Mouse (Mus musculus) MEL (cell line): ENCODE results near the gene Farp1. TPM values are rescaled to one million over a fixed set of nuclear protein-coding genes. Genes with fewer than 3 reads are reported as not detected.

Experiments used
- DNase-seq: peaks from one replicate; pipeline ENCODE4 v3.0.0; 2011; ENCODE audit warnings: low read depth, low spot score
- H3K27ac ChIP-seq: 2 replicates; pipeline ENCODE4 v1.5.1; 2012; ENCODE audit warnings: low read depth, mild to moderate bottlenecking, control low read depth, low read length, moderate library complexity; ENCODE audit not compliant: control insufficient read depth
- H3K27me3 ChIP-seq, 2 experiments: fragments of 150-350 bp in 1 of 2; sonication (generic) in 1 of 2; 2 replicates each; pipeline ENCODE4 v1.6.1; 2012; ENCODE audit warnings: low read length in 2 of 2, mild to moderate bottlenecking in 2 of 2, improper control_type of control experiment in 1 of 2, moderate library complexity in 1 of 2; ENCODE audit not compliant: insufficient read depth in 2 of 2, control insufficient read depth in 1 of 2
- H3K36me3 ChIP-seq, 2 experiments: 2 replicates each; pipeline ENCODE4 v1.6.1; 2012 to 2014; ENCODE audit warnings: low read length in 2 of 2, improper control_type of control experiment in 1 of 2, inconsistent platforms in 1 of 2, mild to moderate bottlenecking in 1 of 2; ENCODE audit not compliant: insufficient read depth in 2 of 2, control insufficient read depth in 1 of 2
- H3K4me1 ChIP-seq, 2 experiments: fragments of 150-350 bp in 1 of 2; sonication (generic) in 1 of 2; 2 replicates each; pipeline ENCODE4 v1.6.1; 2012; ENCODE audit warnings: low read length in 2 of 2, improper control_type of control experiment in 1 of 2, mild to moderate bottlenecking in 1 of 2; ENCODE audit not compliant: insufficient read depth in 2 of 2, control insufficient read depth in 1 of 2
- H3K4me3 ChIP-seq, 2 experiments: fragments of 150-350 bp in 1 of 2; sonication (generic) in 1 of 2; 2 replicates each; pipeline ENCODE4 v1.5.1; 2012; ENCODE audit warnings: low read depth in 2 of 2, low read length in 2 of 2, mild to moderate bottlenecking in 2 of 2, moderate library complexity in 2 of 2, control low read depth in 1 of 2, improper control_type of control experiment in 1 of 2; ENCODE audit not compliant: control insufficient read depth in 1 of 2, insufficient read depth in 1 of 2
- H3K79me2 ChIP-seq: 2 replicates; pipeline ENCODE4 v1.6.1; 2012; ENCODE audit warnings: mild to moderate bottlenecking, low read length, moderate library complexity; ENCODE audit not compliant: control insufficient read depth, poor library complexity, insufficient read depth
- H3K9ac ChIP-seq: 2 replicates; pipeline ENCODE4 v1.6.1; 2012; ENCODE audit warnings: low read depth, mild to moderate bottlenecking, control low read depth, low read length, moderate library complexity; ENCODE audit not compliant: control insufficient read depth, poor library complexity, severe bottlenecking
- H3K9me3 ChIP-seq: fragments of 150-350 bp; sonication (generic); replicated peaks from 2 replicates; pipeline ENCODE4 v1.6.1; 2012; ENCODE audit warnings: mild to moderate bottlenecking, low read length, improper control_type of control experiment, moderate library complexity; ENCODE audit not compliant: insufficient read depth
- BHLHE40 ChIP-seq: IDR thresholded peaks from 2 replicates; pipeline ENCODE4 v1.6.1; 2012; ENCODE audit warnings: low read depth, mild to moderate bottlenecking, inconsistent platforms, low read length, improper control_type of control experiment, borderline replicate concordance
- CHD1 ChIP-seq: IDR thresholded peaks from 2 replicates; pipeline ENCODE4 v1.6.1; 2012; ENCODE audit warnings: low read depth, mild to moderate bottlenecking, inconsistent platforms, low read length, improper control_type of control experiment
- CHD2 ChIP-seq: IDR thresholded peaks from 2 replicates; pipeline ENCODE4 v1.6.1; 2011; ENCODE audit warnings: low read length, improper control_type of control experiment
- CTCF ChIP-seq, 3 experiments: IDR thresholded peaks in 2 of 3; conservative IDR thresholded peaks in 1 of 3; 2 replicates each; pipeline ENCODE4 v1.5.1; 2011 to 2012; ENCODE audit warnings: low read length in 3 of 3, low read depth in 2 of 3, mild to moderate bottlenecking in 2 of 3, improper control_type of control experiment in 1 of 3, inconsistent platforms in 1 of 3, mixed read lengths in 1 of 3, moderate library complexity in 1 of 3; ENCODE audit not compliant: control insufficient read depth in 1 of 3, insufficient read depth in 1 of 3, poor library complexity in 1 of 3, severe bottlenecking in 1 of 3
- EP300 ChIP-seq, 2 experiments: IDR thresholded peaks; 2 replicates each; pipeline ENCODE4 v1.6.1; 2011; ENCODE audit warnings: improper control_type of control experiment in 2 of 2, low read length in 2 of 2, low read depth in 1 of 2, mild to moderate bottlenecking in 1 of 2
- ETS1 ChIP-seq: IDR thresholded peaks from 2 replicates; pipeline ENCODE4 v1.6.1; 2012; ENCODE audit warnings: low read depth, mild to moderate bottlenecking, inconsistent platforms, low read length, improper control_type of control experiment, moderate library complexity
- GABPA ChIP-seq: IDR thresholded peaks from 2 replicates; pipeline ENCODE4 v1.6.1; 2012; ENCODE audit warnings: low read depth, mild to moderate bottlenecking, inconsistent platforms, low read length, improper control_type of control experiment, moderate library complexity
- GATA1 ChIP-seq: IDR thresholded peaks from 2 replicates; pipeline ENCODE4 v1.6.1; 2011; ENCODE audit warnings: low read depth, low read length, improper control_type of control experiment
- JUND ChIP-seq: IDR thresholded peaks from 2 replicates; pipeline ENCODE4 v1.6.1; 2011; ENCODE audit warnings: low read depth, mild to moderate bottlenecking, improper control_type of control experiment, low read length
- MAZ ChIP-seq: IDR thresholded peaks from 2 replicates; pipeline ENCODE4 v1.6.1; 2012; ENCODE audit warnings: low read depth, mild to moderate bottlenecking, inconsistent platforms, low read length, improper control_type of control experiment
- MEF2A ChIP-seq: IDR thresholded peaks from 2 replicates; pipeline ENCODE4 v1.6.1; 2014; ENCODE audit warnings: low read depth, mild to moderate bottlenecking, inconsistent platforms, low read length, improper control_type of control experiment; ENCODE audit not compliant: poor library complexity, insufficient replicate concordance, severe bottlenecking; ENCODE audit errors: extremely low read depth
- MXI1 ChIP-seq: IDR thresholded peaks from 2 replicates; pipeline ENCODE4 v1.6.1; 2011; ENCODE audit warnings: mild to moderate bottlenecking, low read depth, low read length, improper control_type of control experiment
- MYB ChIP-seq: IDR thresholded peaks from 2 replicates; pipeline ENCODE4 v1.6.1; 2011; ENCODE audit warnings: mild to moderate bottlenecking, low read depth, low read length, improper control_type of control experiment
- MYC ChIP-seq: IDR thresholded peaks from 2 replicates; pipeline ENCODE4 v1.6.1; 2011; ENCODE audit warnings: low read depth, mild to moderate bottlenecking, low read length, improper control_type of control experiment, moderate library complexity
- NELFE ChIP-seq: IDR thresholded peaks from 2 replicates; pipeline ENCODE4 v1.6.1; 2011; ENCODE audit warnings: low read depth, low read length, improper control_type of control experiment
- NRF1 ChIP-seq: IDR thresholded peaks from 2 replicates; pipeline ENCODE4 v1.6.1; 2014; ENCODE audit warnings: low read depth, mild to moderate bottlenecking, inconsistent platforms, low read length, improper control_type of control experiment, moderate library complexity; ENCODE audit not compliant: poor library complexity, insufficient read depth, severe bottlenecking
- POLR2A ChIP-seq, 2 experiments: IDR thresholded peaks; 2 replicates each; pipeline ENCODE4 v1.6.1; 2011 to 2012; ENCODE audit warnings: low read length in 2 of 2, mild to moderate bottlenecking in 2 of 2, control low read depth in 1 of 2, improper control_type of control experiment in 1 of 2, low read depth in 1 of 2, moderate library complexity in 1 of 2; ENCODE audit not compliant: control insufficient read depth in 1 of 2, insufficient read depth in 1 of 2, poor library complexity in 1 of 2
- POLR2AphosphoS5 ChIP-seq: IDR thresholded peaks from 2 replicates; pipeline ENCODE4 v1.6.1; 2012; ENCODE audit warnings: low read depth, borderline replicate concordance, mild to moderate bottlenecking, inconsistent platforms, low read length, moderate library complexity, mixed read lengths
- RAD21 ChIP-seq: IDR thresholded peaks from 2 replicates; pipeline ENCODE4 v1.6.1; 2011; ENCODE audit warnings: mild to moderate bottlenecking, low read depth, low read length, improper control_type of control experiment
- RCOR1 ChIP-seq: IDR thresholded peaks from 2 replicates; pipeline ENCODE4 v1.6.1; 2012; ENCODE audit warnings: low read depth, mild to moderate bottlenecking, inconsistent platforms, low read length, improper control_type of control experiment
- SIN3A ChIP-seq: IDR thresholded peaks from 2 replicates; pipeline ENCODE4 v1.6.1; 2012; ENCODE audit warnings: low read length, improper control_type of control experiment, inconsistent platforms
- TAL1 ChIP-seq: IDR thresholded peaks from 2 replicates; pipeline ENCODE4 v1.6.1; 2012; ENCODE audit warnings: mild to moderate bottlenecking, inconsistent platforms, low read length, moderate library complexity, mixed read lengths
- TBP ChIP-seq: IDR thresholded peaks from 2 replicates; pipeline ENCODE4 v1.8.0; 2011; ENCODE audit warnings: low read depth, low read length, improper control_type of control experiment
- TCF12 ChIP-seq: IDR thresholded peaks from 2 replicates; pipeline ENCODE4 v1.6.1; 2014; ENCODE audit warnings: low read depth, mild to moderate bottlenecking, inconsistent platforms, low read length, improper control_type of control experiment, moderate library complexity
- UBTF ChIP-seq: IDR thresholded peaks from 2 replicates; pipeline ENCODE4 v1.6.1; 2012; ENCODE audit warnings: low read depth, mild to moderate bottlenecking, inconsistent platforms, low read length, improper control_type of control experiment, moderate library complexity, borderline replicate concordance; ENCODE audit not compliant: insufficient read depth
- ZKSCAN1 ChIP-seq: IDR thresholded peaks from 2 replicates; pipeline ENCODE4 v1.6.1; 2012; ENCODE audit warnings: low read depth, mild to moderate bottlenecking, inconsistent platforms, low read length, improper control_type of control experiment, moderate library complexity
- ZMIZ1 ChIP-seq: IDR thresholded peaks from 2 replicates; pipeline ENCODE4 v1.6.1; 2012; ENCODE audit warnings: low read depth, mild to moderate bottlenecking, inconsistent platforms, low read length, improper control_type of control experiment, moderate library complexity
- ZNF384 ChIP-seq: IDR thresholded peaks from 2 replicates; pipeline ENCODE4 v1.6.1; 2012; ENCODE audit warnings: low read depth, mild to moderate bottlenecking, inconsistent platforms, low read length, improper control_type of control experiment
- polyA plus RNA-seq, 2 experiments: library from polyadenylated mRNA; stranded (reverse) in 1 of 2; unstranded in 1 of 2; fragments of >175 nt in 1 of 2; fragments of >200 nt in 1 of 2; gene quantifications; 2 replicates each; pipeline versions ENCODE4 v1.2.1 to v1.2.4; 2012; ENCODE audit warnings: low replicate concordance in 2 of 2, low read depth in 1 of 2; ENCODE audit not compliant: insufficient read length in 2 of 2, insufficient read depth in 1 of 2, missing spikeins in 1 of 2
- total RNA-seq: library from RNA; depleted of rRNA; stranded (reverse); fragments of 300-350 nt; gene quantifications from 2 replicates; pipeline ENCODE4 v1.2.3, GENCODE M21; 2012

Gene Farp1
- total and polyA plus RNA-seq, 3 experiments: 0.62 to 1.1 TPM; not detected in 1

- no peaks in the 10 kb centered on the region for H3K4me1 ChIP-seq
- H3K9me3 ChIP-seq: no peaks in the 10 kb centered on the region
- H3K9ac ChIP-seq: no peak overlapping the region
- no peaks in the 10 kb centered on the region for H3K79me2 ChIP-seq
- no peak for DNase-seq
- TF ChIP-seq GATA1 (no peak), CHD2 (no peak), ZKSCAN1 (no peak), TBP (no peak), CHD1 (no peak), RAD21 (no peak), MYC (no peak), EP300 (IDR thresholded peaks at IDR 0.05; ENCODE audit: low read depth in 1 of 2, low read length in 2 of 2) (no peak), JUND (no peak), SIN3A (no peak), CTCF (IDR thresholded peaks at IDR 0.05 in 2 of 3, conservative IDR thresholded peaks at IDR 0.05 in 1 of 3; ENCODE audit: control insufficient read depth in 1 of 3, insufficient read depth in 1 of 3, low read depth in 2 of 3, low read length in 3 of 3, poor library complexity in 1 of 3, severe bottlenecking in 1 of 3) (no peak), MEF2A (no peak), NELFE (no peak), NRF1 (no peak), POLR2A (IDR thresholded peaks at IDR 0.05; ENCODE audit: control insufficient read depth in 1 of 2, insufficient read depth in 1 of 2, low read depth in 1 of 2, low read length in 2 of 2, poor library complexity in 1 of 2) (no peak), ZNF384 (no peak), BHLHE40 (no peak), MAZ (no peak)
- H3K4me3 ChIP-seq: no peak overlapping the region
- H3K27ac ChIP-seq: no peak overlapping the region
- H3K36me3 ChIP-seq: no peaks in the 10 kb centered on the region
- no peaks in the 10 kb centered on the region for H3K27me3 ChIP-seq
Observed at GRCm38 (mm10) chr14:121164866-121165265, 129.9 kb downstream of the Farp1 start.

GRCm38 (mm10) chr14:121165408-121166037, 130.5 kb downstream of the Farp1 start:
- no peak overlapping the region for H3K27ac ChIP-seq
- H3K4me3 ChIP-seq: no peak overlapping the region
- H3K27me3 ChIP-seq: no peaks in the 10 kb centered on the region
- H3K4me1 ChIP-seq: no peaks in the 10 kb centered on the region
- H3K9ac ChIP-seq: no peak overlapping the region
- no peaks in the 10 kb centered on the region for H3K79me2 ChIP-seq
- DNase-seq: no peak
- TF ChIP-seq UBTF: no peak
- no peak for TF ChIP-seq ZMIZ1
- no peak for TF ChIP-seq ETS1
- no peak for TF ChIP-seq TCF12
- TF ChIP-seq EP300 (IDR thresholded peaks at IDR 0.05; ENCODE audit: low read depth in 1 of 2, low read length in 2 of 2): no peak
- no peak for TF ChIP-seq CTCF (IDR thresholded peaks at IDR 0.05 in 2 of 3, conservative IDR thresholded peaks at IDR 0.05 in 1 of 3; ENCODE audit: control insufficient read depth in 1 of 3, insufficient read depth in 1 of 3, low read depth in 2 of 3, low read length in 3 of 3, poor library complexity in 1 of 3, severe bottlenecking in 1 of 3)
- TF ChIP-seq ZKSCAN1: no peak
- TF ChIP-seq MYB: no peak
- TF ChIP-seq TAL1: no peak
- TF ChIP-seq GATA1: no peak
- TF ChIP-seq CHD2: no peak
- no peak for TF ChIP-seq NRF1
- no peak for TF ChIP-seq MEF2A
- TF ChIP-seq TBP: no peak
- TF ChIP-seq POLR2AphosphoS5: no peak
- TF ChIP-seq GABPA: no peak
- no peak for TF ChIP-seq SIN3A
- TF ChIP-seq JUND: no peak
- no peak for TF ChIP-seq MXI1
- TF ChIP-seq RCOR1: no peak
- H3K9me3 ChIP-seq: no peaks in the 10 kb centered on the region
- no peaks in the 10 kb centered on the region for H3K36me3 ChIP-seq
